Mouse (Mus musculus) ovary, adult 18-20 months (tissue): Measurements from ENCODE around the gene Ung.
A peak's percentile ranks its signal among the peaks of the same experiment; 100 is the strongest.

Experiments used
- DNase-seq: peaks from one replicate; pipeline ENCODE4 v3.0.0; 2022; ENCODE audit warnings: low spot score, mixed read lengths

The Ung gene

DNA sequence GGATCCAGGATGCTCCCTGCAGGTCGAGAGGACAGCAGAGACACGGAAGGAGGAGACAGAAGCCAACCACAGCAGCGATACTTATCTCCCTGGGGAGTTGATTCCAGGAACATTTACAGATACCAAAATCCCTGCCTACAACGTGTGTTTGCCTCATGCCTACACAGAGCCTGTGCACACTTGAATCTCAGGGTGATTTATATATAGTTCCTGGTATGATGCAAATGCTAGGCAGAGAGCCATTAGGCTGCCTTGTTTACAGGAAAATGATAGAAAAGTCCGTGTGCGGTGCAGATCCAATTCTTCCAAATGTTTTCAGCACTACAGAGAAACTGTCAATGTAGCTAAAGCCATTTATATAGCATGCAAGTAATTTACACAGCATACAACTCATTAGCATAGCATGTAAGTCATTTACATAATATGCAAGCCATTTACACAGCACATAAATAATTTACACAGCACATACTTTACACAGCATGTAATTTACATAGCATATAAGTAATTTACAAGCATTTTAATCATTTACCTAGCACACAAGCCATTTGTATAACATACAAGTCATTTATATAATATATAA is 33.0 kb downstream of the Ung start:
- DNase-seq = no peak

DNA sequence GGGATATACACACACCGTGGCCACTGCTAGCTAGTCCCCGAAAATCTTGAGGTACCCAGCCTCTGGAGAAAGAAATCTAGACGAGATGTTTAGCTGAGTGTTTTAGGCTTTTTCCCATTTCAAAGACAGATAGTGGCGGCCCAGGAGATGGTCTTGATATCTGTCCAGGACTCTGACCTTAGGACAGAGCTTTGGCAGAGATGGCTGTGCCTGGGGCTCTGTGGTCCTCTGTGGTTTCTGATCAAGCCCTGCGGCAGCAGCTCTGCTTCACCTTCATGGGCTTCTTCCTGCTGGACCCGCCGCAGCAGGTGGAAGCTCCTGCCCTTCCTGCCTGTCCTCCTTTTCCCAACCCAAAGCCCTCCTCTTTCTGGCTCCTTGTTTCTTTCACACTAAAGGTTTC is 40.2 kb downstream of the Ung start:
- DNase-seq = no peak

DNA sequence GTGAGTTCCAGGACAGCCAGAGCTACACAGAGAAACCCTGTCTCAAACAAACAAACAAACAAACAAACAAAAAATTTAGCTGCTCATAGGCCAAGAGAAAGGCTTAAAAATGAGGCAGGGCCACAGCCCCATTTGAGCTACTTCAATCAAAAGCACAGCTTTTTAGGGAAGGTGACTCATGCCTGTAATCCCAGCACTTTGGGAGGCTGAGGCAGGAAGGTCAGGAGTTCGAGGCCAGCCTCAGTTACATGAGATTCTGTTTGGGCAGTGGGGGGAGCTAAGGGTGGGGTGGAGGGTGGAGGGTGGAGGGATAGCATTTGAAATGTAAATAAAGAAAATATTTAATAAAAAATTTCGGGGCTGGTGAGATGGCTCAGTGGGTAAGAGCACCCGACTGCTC is 42.8 kb downstream of the Ung start:
- DNase-seq = no peak

DNA sequence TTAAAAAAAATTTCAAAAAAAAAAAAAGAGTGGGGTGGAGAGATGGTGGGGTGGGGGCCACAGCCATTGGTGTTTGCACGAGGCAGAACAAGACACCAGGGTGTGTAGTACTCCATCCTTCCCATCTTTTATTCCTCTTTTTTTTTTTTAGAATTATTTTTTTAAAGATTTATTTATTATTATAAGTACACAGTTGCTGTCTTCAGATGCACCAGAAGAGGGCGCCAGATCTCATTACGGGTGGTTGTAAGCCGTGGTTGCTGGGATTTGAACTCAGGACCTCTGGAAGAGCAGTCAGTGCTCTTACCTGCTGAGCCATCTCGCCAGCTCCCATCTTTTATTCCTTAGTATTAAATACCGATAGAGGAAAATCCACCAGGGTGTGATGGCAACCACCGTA is 43.3 kb downstream of the Ung start:
- no peak for DNase-seq

DNA sequence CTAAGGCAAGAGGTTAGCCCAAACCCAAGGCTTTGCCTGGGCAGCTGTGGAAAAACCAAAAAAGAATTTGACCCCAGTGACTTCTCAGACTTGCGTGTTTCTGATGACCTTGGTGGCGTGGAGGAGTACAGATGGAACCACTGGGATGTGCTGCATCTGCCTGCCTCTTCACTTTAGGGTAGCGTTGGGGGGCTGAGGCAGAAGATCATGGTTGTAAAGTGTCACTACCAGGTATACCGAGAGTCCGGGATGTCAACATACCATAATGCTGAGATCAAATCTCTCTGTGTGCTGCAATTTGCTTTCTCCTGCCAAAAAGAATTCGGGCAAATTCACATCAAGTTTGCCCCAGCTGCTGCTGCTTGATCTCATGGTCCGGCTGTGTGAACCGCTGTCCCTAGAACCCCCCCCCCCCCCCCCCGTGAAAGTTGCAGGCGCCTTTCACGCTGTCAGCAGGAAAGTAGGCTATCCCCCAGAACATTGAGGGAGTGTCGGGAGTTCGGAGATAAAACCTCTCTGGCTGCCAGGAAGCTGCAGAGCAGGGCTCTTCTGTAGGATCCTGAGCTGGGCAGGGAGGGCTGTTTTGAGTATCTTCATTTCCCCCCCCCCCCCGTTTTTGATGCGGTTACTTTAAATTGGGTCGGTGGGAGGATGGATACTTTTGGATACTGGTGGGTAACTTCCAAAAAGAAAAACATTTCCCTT is 43.8 kb downstream of the Ung start:
- DNase-seq = no peak

DNA sequence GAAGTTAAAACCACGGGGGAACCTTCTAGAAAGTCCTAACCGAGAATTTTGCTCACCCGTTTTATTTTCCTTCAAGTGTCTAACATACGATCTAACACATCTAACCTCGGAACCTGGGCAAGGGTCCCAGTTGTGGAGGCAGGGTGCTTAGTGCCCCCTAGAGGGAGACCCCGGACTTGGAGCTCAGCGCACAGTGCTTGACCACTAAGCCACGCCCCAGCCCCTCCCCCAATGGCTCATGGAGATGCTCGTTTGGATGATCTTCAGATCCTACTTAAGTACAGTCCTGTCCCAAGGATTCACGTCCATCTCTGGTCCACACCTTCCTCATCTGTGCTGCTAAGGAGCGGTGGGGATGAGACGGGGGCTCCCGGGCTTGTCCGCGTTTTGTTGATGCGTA is 44.5 kb downstream of the Ung start:
- DNase-seq = no peak

DNA sequence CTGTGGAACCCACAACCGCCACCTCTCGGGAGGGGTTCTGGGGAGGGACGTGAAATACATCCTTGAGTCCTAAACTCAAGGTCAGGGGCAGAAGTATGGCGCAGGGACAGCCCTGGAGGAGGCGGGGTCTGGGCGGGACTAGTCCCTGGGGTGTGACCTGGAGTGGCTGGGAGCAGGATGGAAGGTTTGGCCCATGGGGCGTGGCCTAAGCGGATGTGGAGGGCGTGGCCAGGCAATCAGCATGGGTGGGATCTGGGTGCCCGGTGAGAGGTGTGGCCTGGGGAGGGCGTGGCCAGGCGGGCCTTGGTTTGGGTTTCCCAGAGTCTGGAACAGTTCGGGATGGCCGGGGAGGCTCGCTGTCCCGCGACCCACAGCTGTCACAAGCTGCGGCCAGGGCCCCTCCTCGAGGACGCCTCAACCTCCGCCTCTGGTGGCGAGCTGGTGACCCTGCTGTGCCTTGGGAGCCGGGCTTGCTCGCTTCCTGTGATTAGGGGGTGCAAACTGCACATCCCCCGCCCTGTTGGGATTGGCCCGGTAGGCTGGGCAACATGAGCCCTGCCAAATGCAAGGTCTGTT is 45.5 kb downstream of the Ung start:
- peak; percentile 98 for DNase-seq

DNA sequence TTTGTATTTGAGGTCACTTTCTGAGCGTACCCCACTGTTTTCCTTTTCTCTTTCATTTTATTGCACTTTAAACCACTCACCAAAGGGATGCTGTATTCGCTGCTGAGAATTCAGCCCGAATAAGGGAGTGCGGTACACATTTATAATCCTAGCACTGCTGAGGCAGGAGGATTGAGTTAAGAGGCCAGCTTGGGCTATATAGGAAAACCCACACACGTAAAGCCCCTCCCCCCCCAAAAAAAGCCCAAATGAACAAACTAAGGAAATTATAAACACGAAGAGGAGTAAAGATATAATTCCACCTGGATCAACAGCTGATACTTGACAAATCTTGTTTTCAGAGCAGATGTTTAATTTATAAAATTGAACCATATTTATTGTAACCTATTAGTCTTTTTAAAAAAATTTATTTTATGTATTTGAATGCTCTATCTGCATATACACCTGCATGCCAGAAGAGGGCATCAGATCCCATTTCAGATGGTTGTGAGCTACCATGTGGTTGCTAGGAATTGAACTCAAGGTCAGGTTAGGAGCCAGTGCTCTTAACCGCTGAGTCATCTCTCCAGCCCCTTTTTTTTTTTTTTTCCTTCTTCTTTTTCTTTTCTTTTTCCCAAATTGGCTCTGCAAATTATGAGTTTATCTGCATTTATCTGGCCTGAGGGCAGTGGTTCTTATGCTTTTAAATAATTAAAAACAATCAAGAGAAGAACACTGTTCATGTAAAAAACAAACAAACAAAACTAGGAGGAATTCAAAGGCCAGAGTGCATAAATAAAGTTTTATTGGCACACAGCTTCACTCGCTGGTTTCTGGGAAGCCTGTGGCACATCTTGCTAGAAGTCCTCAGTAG is 46.6 kb downstream of the Ung start:
- DNase-seq = no peak

DNA sequence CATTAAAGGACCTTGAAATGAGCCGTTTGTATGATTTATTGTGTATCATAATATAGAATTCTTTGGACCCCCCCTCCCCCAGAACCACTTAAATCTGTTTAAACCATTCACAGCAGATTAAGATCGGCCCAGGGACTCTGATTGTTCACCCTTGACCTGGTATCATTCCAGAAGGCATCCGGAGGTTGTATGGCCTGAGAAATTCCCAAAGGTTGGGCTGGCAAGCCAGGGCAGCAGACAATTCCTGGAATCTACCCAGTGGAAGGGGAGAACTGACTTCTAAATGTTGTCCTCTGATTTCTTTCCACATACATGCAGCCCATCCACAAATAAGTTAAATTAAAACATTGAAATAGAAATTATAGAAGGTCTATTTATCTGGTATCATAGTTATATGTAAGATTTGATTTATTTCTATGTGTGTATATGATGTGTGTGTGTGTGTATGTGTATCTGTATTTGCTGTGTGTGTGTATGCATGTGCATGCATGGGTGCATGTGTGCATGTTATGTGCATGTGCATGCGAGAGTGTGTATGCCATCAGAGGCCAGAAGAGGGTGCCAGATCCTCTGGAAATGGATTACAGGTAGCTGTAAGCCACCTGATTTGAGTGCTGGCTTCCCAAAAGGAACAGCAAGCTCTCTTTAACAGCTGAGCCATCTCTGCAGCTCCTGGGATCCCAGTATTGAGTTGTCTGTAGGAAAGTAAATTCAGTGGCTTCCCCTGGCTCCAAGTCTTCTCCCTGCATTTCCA is 48.0 kb downstream of the Ung start:
- DNase-seq = no peak

DNA sequence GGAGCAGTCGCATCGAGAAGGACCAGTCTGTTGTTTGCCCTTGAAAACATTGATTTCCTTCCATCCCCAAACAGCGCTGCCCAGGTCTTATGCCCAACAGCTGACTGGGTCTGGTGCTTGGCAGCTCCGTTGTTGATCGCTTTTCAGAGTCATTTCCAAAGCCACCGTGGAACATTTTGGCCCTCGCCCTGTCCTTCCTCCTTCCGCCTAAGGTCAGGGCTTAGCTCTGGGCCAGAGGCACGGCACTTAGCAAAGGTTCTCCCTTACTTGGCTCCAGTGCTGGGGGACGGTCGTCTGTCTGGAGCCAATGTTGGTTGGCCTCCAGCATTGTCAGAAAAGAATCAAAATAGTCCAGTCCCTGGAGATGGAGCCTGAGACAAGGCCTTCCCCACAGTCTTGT is 49.4 kb downstream of the Ung start:
- DNase-seq = peak; percentile 50

DNA sequence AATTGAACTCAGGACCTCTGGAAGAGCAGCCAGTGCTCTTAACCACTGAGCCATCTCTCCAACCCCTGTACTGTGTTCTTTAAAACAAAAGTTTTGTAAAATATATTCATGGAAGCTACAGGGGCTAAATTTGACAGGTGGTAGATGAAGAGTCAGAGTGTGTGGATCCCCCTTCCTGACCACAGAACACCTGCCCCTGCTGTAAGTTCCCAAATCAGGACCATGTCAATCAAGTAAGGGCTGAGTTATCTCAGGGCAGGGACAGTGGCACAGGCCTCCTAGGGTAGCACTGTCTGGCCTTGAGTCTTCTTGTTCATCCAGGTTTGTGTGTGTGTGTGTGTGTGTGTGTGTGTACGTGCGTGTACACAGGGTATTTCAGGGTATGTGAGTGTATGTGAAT is 53.3 kb downstream of the Ung start:
- DNase-seq = no peak

DNA sequence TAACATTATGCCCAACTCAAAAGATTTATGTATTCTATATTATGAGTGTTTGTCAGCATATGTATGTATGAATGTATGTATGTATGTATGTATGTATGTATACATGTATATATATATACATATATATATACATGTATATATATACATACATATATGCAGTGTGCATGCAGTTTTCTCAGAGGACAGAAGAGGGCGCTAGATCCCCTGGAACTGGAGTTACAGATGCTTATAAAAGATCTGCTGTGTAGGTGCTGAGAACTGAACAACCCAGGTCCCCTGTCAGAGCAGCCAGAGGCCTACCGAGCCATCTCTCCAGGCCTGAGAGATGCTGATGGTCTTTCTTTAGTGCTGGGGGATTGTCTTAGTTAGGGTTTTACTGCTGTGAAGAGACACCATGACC is 56.9 kb downstream of the Ung start:
- DNase-seq = no peak
